Mouse (Mus musculus) limb, embryonic 12.5 days (tissue): Measurements from ENCODE around the gene Jmjd1c. TPM values are rescaled to one million over a fixed set of nuclear protein-coding genes. Genes with fewer than 3 reads are reported as not detected.

ENCODE experiments used
- ATAC-seq: fragments of 200-750 bp; cut with Nextera tagmentation; 2 replicates; pipeline ENCODE4 v1.8.0; 2017; ENCODE audit warnings: low read depth, moderate TSS enrichment; ENCODE audit not compliant: insufficient number of reproducible peaks, insufficient read depth, low FRiP score, low TSS enrichment
- H3K27ac ChIP-seq: fragments of 300-500 bp; sonication (generic); 2 replicates; pipeline ENCODE4 v1.5.1; 2016; ENCODE audit warnings: mild to moderate bottlenecking, moderate library complexity
- H3K27me3 ChIP-seq: fragments of 300-500 bp; sonication (generic); 2 replicates; pipeline ENCODE4 v1.6.1; 2016; ENCODE audit warnings: mild to moderate bottlenecking, moderate library complexity
- H3K36me3 ChIP-seq: fragments of 300-500 bp; sonication (generic); 2 replicates; pipeline ENCODE4 v1.6.1; 2016; ENCODE audit warnings: mild to moderate bottlenecking, moderate library complexity
- H3K4me1 ChIP-seq: fragments of 300-500 bp; sonication (generic); replicated peaks from 2 replicates; pipeline ENCODE4 v1.6.1; 2016
- H3K4me2 ChIP-seq: fragments of 300-500 bp; sonication (generic); 2 replicates; pipeline ENCODE4 v1.6.1; 2016; ENCODE audit warnings: mild to moderate bottlenecking, moderate library complexity
- H3K4me3 ChIP-seq: fragments of 300-500 bp; sonication (generic); replicated peaks from 2 replicates; pipeline ENCODE4 v1.5.1; 2016; ENCODE audit warnings: mild to moderate bottlenecking
- H3K9ac ChIP-seq: fragments of 300-500 bp; sonication (generic); replicated peaks from 2 replicates; pipeline ENCODE4 v1.6.1; 2016; ENCODE audit warnings: mild to moderate bottlenecking, moderate library complexity
- H3K9me3 ChIP-seq: fragments of 300-500 bp; sonication (generic); 2 replicates; pipeline ENCODE4 v1.6.1; 2016; ENCODE audit warnings: mild to moderate bottlenecking, moderate library complexity
- WGBS: fragments of 180-500 bp; shearing (Covaris S2); methylation state at CpG from one replicate; pipeline ENCODE4 v1.1.7; 2016; 5-methylcytosine and 5-hydroxymethylcytosine counted together
- polyA plus RNA-seq: library from polyadenylated mRNA; unstranded; fragments of >200 nt; fragmentation: Nextera tagmentation; extraction: Ambion mirVana; gene quantifications from 2 replicates; pipeline ENCODE4 v1.2.1, GENCODE M21; 2016

Jmjd1c gene
- polyA plus RNA-seq, 1 experiment from 2014 or later = 47.5 TPM

DNA sequence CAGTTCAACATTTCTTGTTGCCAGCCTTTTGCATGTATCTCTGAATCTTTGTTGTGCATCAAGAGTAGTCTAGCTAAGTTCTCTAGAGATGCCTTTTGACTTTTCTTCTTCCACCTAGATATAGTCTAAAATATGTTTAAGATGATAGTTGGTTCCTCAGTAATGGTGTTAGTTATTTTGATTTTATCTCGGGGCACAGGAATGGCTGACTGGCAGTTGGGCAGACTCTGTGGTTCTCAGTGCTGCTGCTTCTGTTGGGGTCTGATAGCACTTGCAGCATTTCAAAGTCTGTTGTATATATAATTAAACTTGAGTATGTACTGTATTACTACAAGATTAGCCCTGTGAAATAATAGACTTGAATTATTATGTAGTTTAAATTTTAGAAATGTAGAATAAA is 87.2 kb downstream of the Jmjd1c start:
- no peaks in the 10 kb centered on the region for H3K36me3 ChIP-seq
- peaks cover 23% of the 10 kb centered on the region for H3K4me1 ChIP-seq
- no peaks in the 10 kb centered on the region for H3K9me3 ChIP-seq
- WGBS = 82% methylated on average over 1 of the region's 1 CpGs
- no peak for ATAC-seq
- no peak overlapping the region for H3K9ac ChIP-seq
- H3K4me2 ChIP-seq = no peak overlapping the region
- no peak overlapping the region for H3K27ac ChIP-seq
- H3K4me3 ChIP-seq = no peak overlapping the region
- no peaks in the 10 kb centered on the region for H3K27me3 ChIP-seq

- Histone ChIP-seq H3K4me1 (peaks cover 27% of the 10 kb centered on the region), H3K27me3 (no peaks in the 10 kb centered on the region)
- WGBS = 72% methylated on average over 3 of the region's 3 CpGs
Measured at GRCm38 (mm10) chr10:67184441-67185070, 88.6 kb downstream of the Jmjd1c start.

DNA sequence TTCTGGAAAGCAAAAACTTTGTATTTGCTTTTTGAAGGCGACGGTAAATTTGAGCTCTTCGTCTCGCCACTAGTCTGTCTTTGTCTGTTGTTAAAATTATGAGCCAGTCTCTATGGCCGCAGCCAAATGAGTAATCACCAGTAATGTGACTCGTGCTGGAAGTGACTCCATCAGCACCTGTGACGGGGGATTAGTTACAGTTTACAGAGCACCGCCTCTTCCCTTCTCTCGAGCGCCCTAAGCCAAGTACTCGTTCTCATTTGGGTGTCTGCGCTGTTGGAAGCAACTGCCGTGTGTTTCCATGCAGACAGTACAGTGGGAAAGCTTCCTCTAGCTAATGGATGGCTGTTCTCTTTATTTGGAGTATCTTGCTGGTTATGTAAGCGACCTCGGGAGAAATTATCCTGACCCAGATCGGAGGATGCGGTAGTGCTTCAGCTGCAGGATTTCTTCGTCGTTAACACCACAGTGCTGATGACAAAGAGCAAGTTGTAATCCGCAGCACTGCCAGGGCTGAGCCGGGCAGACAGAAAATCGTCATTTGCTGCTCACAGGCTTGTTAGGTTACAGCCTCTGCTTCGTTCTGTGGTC is 89.7 kb downstream of the Jmjd1c start:
- H3K9me3 ChIP-seq = no peaks in the 10 kb centered on the region
- ATAC-seq = peak; percentile 88
- H3K36me3 ChIP-seq = peaks cover 4% of the 10 kb centered on the region

More at GRCm38 (mm10) chr10:67184441-67185070, 88.6 kb downstream of the Jmjd1c start:
- no peak for ATAC-seq
- Histone ChIP-seq H3K9me3 (no peaks in the 10 kb centered on the region), H3K4me2 (no peak overlapping the region), H3K27ac (no peak overlapping the region), H3K9ac (no peak overlapping the region), H3K36me3 (no peaks in the 10 kb centered on the region), H3K4me3 (no peak overlapping the region)

DNA sequence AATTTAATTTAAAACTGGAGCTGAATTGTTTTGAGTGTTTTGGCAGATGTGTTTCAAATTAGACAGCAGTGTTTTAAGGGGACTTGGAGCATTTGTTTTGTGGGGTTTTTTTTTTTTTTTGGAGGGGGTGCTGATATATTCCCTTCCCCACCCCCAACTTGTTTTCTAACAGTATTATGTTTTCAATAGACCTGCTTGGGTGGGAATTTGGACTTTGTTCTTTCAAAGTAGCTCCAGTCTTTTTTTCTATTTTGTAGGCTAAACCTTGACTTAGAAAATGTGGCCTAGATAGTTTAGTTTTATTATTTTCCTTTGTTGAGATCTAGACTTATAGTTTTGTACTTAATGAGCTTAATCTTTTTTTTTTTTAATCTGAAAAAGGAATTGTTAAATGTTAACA is 90.6 kb downstream of the Jmjd1c start:
- H3K27me3 ChIP-seq = no peaks in the 10 kb centered on the region
- ATAC-seq = no peak
- peak overlapping the region; percentile 62; the same call in 1 of the 2 replicates for H3K27ac ChIP-seq
- H3K4me3 ChIP-seq = peak overlapping the region; percentile 50
- H3K4me2 ChIP-seq = peak overlapping the region; percentile 69
- H3K36me3 ChIP-seq = peaks cover 7% of the 10 kb centered on the region
- no peaks in the 10 kb centered on the region for H3K9me3 ChIP-seq
- H3K4me1 ChIP-seq = peaks cover 22% of the 10 kb centered on the region
- H3K9ac ChIP-seq = peak overlapping the region; percentile 70

More for the DNA sequence above, 89.7 kb downstream of the Jmjd1c start:
- Histone ChIP-seq H3K4me2 (peak overlapping the region; percentile 69), H3K27ac (peak overlapping the region; percentile 95), H3K9ac (peak overlapping the region; percentile 70), H3K4me1 (peaks cover 24% of the 10 kb centered on the region), H3K27me3 (no peaks in the 10 kb centered on the region), H3K4me3 (peak overlapping the region; percentile 50)
- under 1% methylated on average over 23 of the region's 23 CpGs for WGBS

- ATAC-seq = 0 out of 2 replicates have a peak, but pooled peaks have one; percentile 22
- peaks cover 7% of the 10 kb centered on the region for H3K36me3 ChIP-seq
- peak overlapping the region; percentile 69 for H3K4me2 ChIP-seq
- H3K4me3 ChIP-seq = peak overlapping the region; percentile 50
- H3K27me3 ChIP-seq = no peaks in the 10 kb centered on the region
- H3K9me3 ChIP-seq = no peaks in the 10 kb centered on the region
- peaks cover 18% of the 10 kb centered on the region for H3K4me1 ChIP-seq
- H3K9ac ChIP-seq = peak overlapping the region; percentile 70
- H3K27ac ChIP-seq = peak overlapping the region; percentile 62; the same call in 1 of the 2 replicates
- 7% methylated on average over 5 of the region's 5 CpGs for whole genome bisulfite sequencing
Measured at GRCm38 (mm10) chr10:67187001-67187453, 91.1 kb downstream of the Jmjd1c start.

- H3K9ac ChIP-seq = no peak overlapping the region; the same call in 1 of the 2 replicates
- ATAC-seq = no peak
- WGBS = 94% methylated on average over 2 of the region's 2 CpGs
Measured at GRCm38 (mm10) chr10:67187952-67188351, 92.0 kb downstream of the Jmjd1c start.

DNA sequence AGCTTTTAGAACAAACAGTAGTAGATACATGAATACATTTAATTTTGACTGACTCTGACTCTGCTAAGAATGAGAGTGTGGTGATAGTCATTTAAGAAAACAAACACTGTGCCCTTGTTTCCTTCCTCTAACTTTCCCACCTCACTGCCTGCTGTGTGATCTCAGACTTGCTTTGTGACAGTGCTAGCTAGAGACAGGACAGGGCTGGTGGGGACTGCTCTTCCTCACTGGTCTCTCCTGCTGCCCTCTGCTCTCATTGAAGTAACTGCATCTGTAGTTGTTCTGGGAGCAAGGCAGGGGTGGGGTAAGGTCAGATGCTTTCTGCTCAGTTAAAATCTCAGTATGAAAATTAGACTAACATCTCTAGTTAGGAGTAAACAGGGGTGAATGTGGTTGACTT is 93.1 kb downstream of the Jmjd1c start:
- Histone ChIP-seq H3K27ac (no peak overlapping the region), H3K4me2 (peak overlapping the region; percentile 13; the same call in 1 of the 2 replicates), H3K9me3 (no peaks in the 10 kb centered on the region), H3K36me3 (peaks cover 15% of the 10 kb centered on the region), H3K27me3 (no peaks in the 10 kb centered on the region), H3K4me1 (peaks cover 14% of the 10 kb centered on the region), H3K9ac (no peak overlapping the region), H3K4me3 (no peak overlapping the region)
- ATAC-seq = no peak

More at GRCm38 (mm10) chr10:67187952-67188351, 92.0 kb downstream of the Jmjd1c start:
- Histone ChIP-seq H3K36me3 (peaks cover 13% of the 10 kb centered on the region), H3K4me1 (peaks cover 13% of the 10 kb centered on the region), H3K27ac (no peak overlapping the region), H3K4me3 (peak overlapping the region; percentile 50), H3K9me3 (no peaks in the 10 kb centered on the region), H3K27me3 (no peaks in the 10 kb centered on the region), H3K4me2 (peak overlapping the region; percentile 69)

DNA sequence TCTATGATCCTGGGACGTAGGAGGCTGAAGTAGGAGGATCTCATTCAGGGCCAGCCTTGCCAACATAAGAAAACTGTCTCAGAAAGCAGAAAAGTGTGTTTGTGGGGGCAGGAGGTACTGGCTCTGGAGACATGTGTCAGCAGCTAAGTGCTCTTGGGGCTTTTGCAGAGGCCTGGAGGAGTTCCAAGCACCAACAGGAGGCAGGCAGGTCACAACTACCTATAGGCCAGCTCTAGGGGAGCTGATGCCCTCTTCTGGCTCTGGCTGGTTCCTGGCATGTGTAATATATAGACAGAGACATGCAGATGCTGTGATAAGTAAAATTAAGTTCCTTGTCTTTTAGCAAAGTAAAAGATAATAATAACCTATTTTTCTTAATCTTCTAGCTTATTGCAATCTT is 94.3 kb downstream of the Jmjd1c start:
- no peak overlapping the region for H3K4me2 ChIP-seq
- WGBS = 94% methylated on average over 1 of the region's 1 CpGs
- H3K9ac ChIP-seq = no peak overlapping the region
- no peak overlapping the region for H3K4me3 ChIP-seq
- H3K36me3 ChIP-seq = peaks cover 23% of the 10 kb centered on the region
- ATAC-seq = no peak
- no peak overlapping the region for H3K27ac ChIP-seq
- H3K27me3 ChIP-seq = no peaks in the 10 kb centered on the region
- H3K4me1 ChIP-seq = peaks cover 14% of the 10 kb centered on the region
- no peaks in the 10 kb centered on the region for H3K9me3 ChIP-seq

DNA sequence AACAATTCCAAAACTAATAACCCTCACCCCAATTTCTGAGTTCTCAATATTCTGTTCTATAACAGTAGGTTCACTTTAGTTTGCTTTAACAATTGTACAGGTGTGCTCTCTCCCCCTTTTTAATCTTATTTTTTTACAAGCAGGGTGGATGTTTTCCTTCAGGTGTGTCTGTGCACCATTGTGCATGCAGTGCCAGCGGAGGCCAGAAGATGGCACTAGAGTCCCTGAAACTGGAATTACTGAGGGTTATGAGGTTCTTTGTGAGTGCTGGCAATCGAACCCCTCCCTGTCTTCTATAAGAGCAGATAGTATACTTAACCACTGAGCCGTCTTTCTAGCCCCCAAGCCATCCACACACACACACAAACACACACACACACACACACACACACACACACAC is 96.4 kb downstream of the Jmjd1c start:
- H3K4me3 ChIP-seq = no peak overlapping the region
- no peak overlapping the region for H3K4me2 ChIP-seq
- H3K36me3 ChIP-seq = peaks cover 23% of the 10 kb centered on the region
- 98% methylated on average over 3 of the region's 3 CpGs for WGBS
- no peaks in the 10 kb centered on the region for H3K9me3 ChIP-seq
- H3K27me3 ChIP-seq = no peaks in the 10 kb centered on the region
- no peak for ATAC-seq
- H3K9ac ChIP-seq = no peak overlapping the region
- H3K27ac ChIP-seq = no peak overlapping the region
- peaks cover 21% of the 10 kb centered on the region for H3K4me1 ChIP-seq

- no peak overlapping the region for H3K4me3 ChIP-seq
Measured at GRCm38 (mm10) chr10:67193003-67193652, 97.2 kb downstream of the Jmjd1c start.

DNA sequence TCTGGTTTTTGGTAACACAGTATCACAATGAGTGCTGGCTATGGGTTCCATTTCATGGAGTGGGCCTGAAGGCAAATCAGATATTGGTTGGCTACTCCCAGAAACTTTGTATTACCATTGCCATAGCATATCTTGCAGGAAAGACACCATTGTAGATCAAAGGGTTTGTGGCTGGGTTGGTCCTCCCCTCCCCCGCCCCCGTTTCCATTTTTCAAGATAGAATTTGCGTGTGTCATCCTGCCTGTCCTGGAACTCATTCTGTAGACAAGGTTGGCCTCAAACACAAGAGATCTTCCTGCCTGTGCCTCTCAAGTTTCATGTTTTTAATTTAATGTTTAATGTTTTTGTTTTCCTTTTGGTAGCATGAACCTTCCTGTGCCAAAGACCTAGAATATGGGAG is 98.1 kb downstream of the Jmjd1c start:
- Histone ChIP-seq H3K4me1 (peaks cover 14% of the 10 kb centered on the region), H3K9ac (no peak overlapping the region), H3K9me3 (no peaks in the 10 kb centered on the region), H3K27ac (no peak overlapping the region), H3K4me2 (no peak overlapping the region), H3K4me3 (no peak overlapping the region), H3K36me3 (peaks cover 23% of the 10 kb centered on the region), H3K27me3 (no peaks in the 10 kb centered on the region)
- ATAC-seq = no peak
- WGBS = 92% methylated on average over 3 of the region's 3 CpGs

More at GRCm38 (mm10) chr10:67193003-67193652, 97.2 kb downstream of the Jmjd1c start:
- H3K9me3 ChIP-seq = no peaks in the 10 kb centered on the region
- H3K4me2 ChIP-seq = no peak overlapping the region
- H3K27ac ChIP-seq = no peak overlapping the region
- no peak overlapping the region for H3K9ac ChIP-seq
- peaks cover 23% of the 10 kb centered on the region for H3K36me3 ChIP-seq
- 61% methylated on average over 3 of the region's 3 CpGs for WGBS
- ATAC-seq = no peak
- H3K27me3 ChIP-seq = no peaks in the 10 kb centered on the region
- H3K4me1 ChIP-seq = peaks cover 16% of the 10 kb centered on the region
